In genomic region chr3:132125227-132125740, GRCm38 (mm10) we compare ENCODE assay signal across 16 mouse cellular contexts. TPM values are rescaled to one million over a fixed set of nuclear protein-coding genes. Genes with fewer than 3 reads are reported as not detected.
"Had no signal": no experiment of that assay in that cellular context is flagged by ENCODE, and none has a peak within 500 bp of the region (broad histone marks: within the 10 kb centered on the region; RNA-seq: fewer than 3 reads in every experiment).

No protein-coding gene starts in this region.

- H3K4me2 ChIP-seq: lung, embryonic 14.5 days; midbrain, embryonic 12.5 days; neural tube, embryonic 12.5 days; stomach, embryonic 15.5 days had no signal

- H3K27me3 ChIP-seq: midbrain, embryonic 12.5 days; neural tube, embryonic 12.5 days; stomach, embryonic 15.5 days had no signal

- H3K36me3 ChIP-seq: midbrain, embryonic 10.5 days; midbrain, embryonic 12.5 days; neural tube, embryonic 12.5 days; stomach, embryonic 15.5 days had no signal

- DNase-seq: lung, adult 18-20 months; lung, embryonic 14.5 days; lung, postnatal 10 days; lung, postnatal 4 days; midbrain, embryonic 14.5 days; right cerebral cortex, postnatal 25 days; right cerebral cortex, postnatal 4 days; spleen, adult 18-20 months; thymus, adult 2 months; thymus, postnatal 36 days had no signal

- H3K4me3 ChIP-seq: midbrain, embryonic 10.5 days; midbrain, embryonic 12.5 days; neural tube, embryonic 12.5 days; stomach, embryonic 15.5 days had no signal

RNA-seq across cellular contexts. Expression of gene Dkk2, which starts 40.2 kb away (rescaled TPM):
- total RNA-seq: megakaryocyte, adult 5-6 weeks; megakaryocyte-erythroid progenitor cell, adult 5-6 weeks had no signal
